Mouse (Mus musculus) hindbrain, embryonic 15.5 days (tissue): ENCODE results near the gene Olfr427. TPM values are rescaled to one million over a fixed set of nuclear protein-coding genes. Genes with fewer than 3 reads are reported as not detected.
"Not testable (repeated sequence)": the region's sequence is repeated elsewhere in the genome, so short reads cannot be mapped to it uniquely, and the experiment has no call there.

ENCODE experiments used
- ATAC-seq: fragments of 200-750 bp; cut with Nextera tagmentation; 2 replicates; pipeline ENCODE4 v1.8.0; 2017; ENCODE audit warnings: low read depth, moderate number of reproducible peaks, moderate TSS enrichment; ENCODE audit not compliant: low FRiP score
- H3K27ac ChIP-seq: fragments of 300-500 bp; sonication (generic); replicated peaks from 2 replicates; pipeline ENCODE4 v1.5.1; 2015; ENCODE audit warnings: mild to moderate bottlenecking, inconsistent platforms
- H3K27me3 ChIP-seq: fragments of 300-500 bp; sonication (generic); 2 replicates; pipeline ENCODE4 v1.6.1; 2015; ENCODE audit warnings: control low read depth, inconsistent platforms
- H3K36me3 ChIP-seq: fragments of 300-500 bp; sonication (generic); 2 replicates; pipeline ENCODE4 v1.6.1; 2015; ENCODE audit warnings: control low read depth, inconsistent platforms
- H3K4me1 ChIP-seq: fragments of 300-500 bp; sonication (generic); replicated peaks from 2 replicates; pipeline ENCODE4 v1.6.1; 2015; ENCODE audit warnings: control low read depth, inconsistent platforms
- H3K4me2 ChIP-seq: fragments of 300-500 bp; sonication (generic); 2 replicates; pipeline ENCODE4 v1.6.1; 2015; ENCODE audit warnings: moderate library complexity, mild to moderate bottlenecking, inconsistent platforms
- H3K4me3 ChIP-seq: fragments of 300-500 bp; sonication (generic); 2 replicates; pipeline ENCODE4 v1.5.1; 2015; ENCODE audit warnings: mild to moderate bottlenecking, inconsistent platforms
- H3K9ac ChIP-seq: fragments of 300-500 bp; sonication (generic); 2 replicates; pipeline ENCODE4 v1.6.1; 2015; ENCODE audit warnings: inconsistent platforms
- H3K9me3 ChIP-seq: fragments of 300-500 bp; sonication (generic); 2 replicates; pipeline ENCODE4 v1.6.1; 2016; ENCODE audit warnings: control low read depth, inconsistent platforms
- WGBS: fragments of 180-500 bp; shearing (Covaris S2); methylation state at CpG from one replicate; pipeline ENCODE4 v1.1.7; 2015; 5-methylcytosine and 5-hydroxymethylcytosine counted together
- polyA plus RNA-seq: library from polyadenylated mRNA; unstranded; fragments of >200 nt; fragmentation: Nextera tagmentation; extraction: Ambion mirVana; gene quantifications from 2 replicates; pipeline ENCODE4 v1.2.1, GENCODE M21; 2015

Gene Olfr427
- polyA plus RNA-seq: not detected in 2 replicates

GRCm38 (mm10) chr1:174096591-174096990 is at the start of gene Olfr427:
Olfr427 (plus strand) TSS chr1:174096891.
- no peaks in the 10 kb centered on the region for H3K9me3 ChIP-seq
- no peak within 1 kb of the TSS for H3K4me3 ChIP-seq
- H3K4me1 ChIP-seq: no peaks in the 10 kb centered on the region
- no peaks in the 10 kb centered on the region for H3K27me3 ChIP-seq
- ATAC-seq: no peak
- no peak within 1 kb of the TSS for H3K27ac ChIP-seq
- H3K36me3 ChIP-seq: no peaks in the 10 kb centered on the region
- WGBS: 89% methylated on average over 1 of the region's 1 CpGs
- H3K4me2 ChIP-seq: no peak within 1 kb of the TSS
- no peak within 1 kb of the TSS for H3K9ac ChIP-seq

- H3K27me3 ChIP-seq, H3K4me1 ChIP-seq, H3K4me2 ChIP-seq, H3K27ac ChIP-seq, H3K36me3 ChIP-seq, H3K9me3 ChIP-seq, H3K4me3 ChIP-seq, H3K9ac ChIP-seq, ATAC-seq: not testable (repeated sequence)
- WGBS: 83% methylated on average over 6 of the region's 6 CpGs
These were observed 48.5 kb upstream of the Olfr427 start for GRCm38 (mm10) chr1:174048227-174048626.

DNA sequence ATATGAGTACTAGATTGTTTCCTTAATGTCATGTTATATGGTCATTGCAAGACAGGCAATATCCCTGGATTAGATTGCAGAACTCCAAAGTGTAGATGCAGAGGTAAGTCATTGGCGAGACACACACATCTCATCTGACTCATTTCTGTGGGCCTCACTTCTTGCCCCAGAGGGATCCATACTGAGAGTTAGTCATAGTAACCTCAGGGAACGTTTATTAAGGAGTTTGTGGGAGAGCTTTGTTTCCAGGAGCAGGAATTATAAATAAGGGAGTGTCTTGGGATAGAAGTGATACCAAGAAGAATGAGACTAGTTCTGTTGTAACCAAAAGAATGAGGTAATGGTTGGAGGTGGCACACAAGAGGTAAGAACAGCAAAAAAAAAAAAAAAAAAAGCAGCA is 47.8 kb upstream of the Olfr427 start, which contains the start of gene Olfr432:
Olfr432 (plus strand) TSS at position 313 of the 400 bp plus-strand sequence.
- H3K27me3 ChIP-seq: no peaks in the 10 kb centered on the region

GRCm38 (mm10) chr1:174049357-174049756 is 47.3 kb upstream of the Olfr427 start:
- not testable (repeated sequence) for H3K4me1 ChIP-seq, H3K27ac ChIP-seq, H3K9me3 ChIP-seq, H3K9ac ChIP-seq, H3K36me3 ChIP-seq, ATAC-seq, H3K27me3 ChIP-seq, H3K4me2 ChIP-seq, H3K4me3 ChIP-seq
- 86% methylated on average over 4 of the region's 4 CpGs for WGBS

More for the DNA sequence above, 47.8 kb upstream of the Olfr427 start, which contains the start of gene Olfr432:
- H3K9me3 ChIP-seq: no peaks in the 10 kb centered on the region
- H3K4me2 ChIP-seq: no peak within 1 kb of the TSS
- ATAC-seq: no peak
- 75% methylated on average over 2 of the region's 2 CpGs for WGBS
- H3K27ac ChIP-seq: no peak within 1 kb of the TSS
- H3K4me3 ChIP-seq: no peak within 1 kb of the TSS
- no peaks in the 10 kb centered on the region for H3K4me1 ChIP-seq
- no peaks in the 10 kb centered on the region for H3K36me3 ChIP-seq
- H3K9ac ChIP-seq: no peak within 1 kb of the TSS

- Histone ChIP-seq H3K36me3 (no peaks in the 10 kb centered on the region), H3K4me1 (no peaks in the 10 kb centered on the region), H3K4me2 (no peak overlapping the region), H3K9ac (no peak overlapping the region), H3K4me3 (no peak overlapping the region), H3K27ac (no peak overlapping the region), H3K9me3 (no peaks in the 10 kb centered on the region), H3K27me3 (no peaks in the 10 kb centered on the region)
- ATAC-seq: no peak
- 89% methylated on average over 4 of the region's 4 CpGs for WGBS
These were observed 46.2 kb upstream of the Olfr427 start for GRCm38 (mm10) chr1:174050532-174050931.

- no peaks in the 10 kb centered on the region for H3K27me3 ChIP-seq
- H3K9me3 ChIP-seq: no peaks in the 10 kb centered on the region
- H3K27ac ChIP-seq: no peak overlapping the region
- H3K4me2 ChIP-seq: no peak overlapping the region
- H3K36me3 ChIP-seq: no peaks in the 10 kb centered on the region
- H3K4me3 ChIP-seq: no peak overlapping the region
- no peaks in the 10 kb centered on the region for H3K4me1 ChIP-seq
- H3K9ac ChIP-seq: no peak overlapping the region
- WGBS: 91% methylated on average over 4 of the region's 4 CpGs
- ATAC-seq: no peak
These were observed 45.2 kb upstream of the Olfr427 start for GRCm38 (mm10) chr1:174051515-174051914.

- Histone ChIP-seq H3K27ac (no peak overlapping the region), H3K4me1 (no peaks in the 10 kb centered on the region), H3K9me3 (no peaks in the 10 kb centered on the region), H3K27me3 (no peaks in the 10 kb centered on the region), H3K9ac (no peak overlapping the region), H3K4me3 (no peak overlapping the region), H3K36me3 (no peaks in the 10 kb centered on the region), H3K4me2 (no peak overlapping the region)
- WGBS: 88% methylated on average over 5 of the region's 5 CpGs
- ATAC-seq: no peak
These were observed 44.7 kb upstream of the Olfr427 start for GRCm38 (mm10) chr1:174051931-174052536.

GRCm38 (mm10) chr1:174052981-174053380 is 43.7 kb upstream of the Olfr427 start:
- no peaks in the 10 kb centered on the region for H3K36me3 ChIP-seq
- H3K27ac ChIP-seq: no peak overlapping the region
- H3K4me3 ChIP-seq: no peak overlapping the region
- H3K27me3 ChIP-seq: no peaks in the 10 kb centered on the region
- H3K9ac ChIP-seq: no peak overlapping the region
- WGBS: 89% methylated on average over 3 of the region's 3 CpGs
- no peak for ATAC-seq
- H3K9me3 ChIP-seq: no peaks in the 10 kb centered on the region
- no peaks in the 10 kb centered on the region for H3K4me1 ChIP-seq
- no peak overlapping the region for H3K4me2 ChIP-seq

DNA sequence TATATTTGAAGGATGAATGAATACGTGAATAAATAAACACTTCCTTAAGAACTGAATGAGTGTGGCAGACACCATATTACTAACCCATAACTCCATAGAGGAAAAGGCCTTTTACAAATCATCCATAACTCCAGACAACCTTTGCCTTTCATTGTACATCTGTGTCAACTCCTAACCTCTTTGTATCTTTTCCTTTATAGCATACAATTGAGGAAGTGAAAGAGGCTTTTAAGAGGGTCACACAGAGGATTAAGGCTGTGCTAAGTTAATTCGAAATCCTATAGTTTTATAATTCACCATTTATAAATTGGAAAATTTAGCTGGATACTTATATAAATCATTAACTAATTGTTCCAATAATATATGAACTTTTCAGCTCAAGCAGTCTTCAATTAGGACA is 41.4 kb upstream of the Olfr427 start:
- no peaks in the 10 kb centered on the region for H3K9me3 ChIP-seq
- H3K27me3 ChIP-seq: no peaks in the 10 kb centered on the region
- no peak overlapping the region for H3K9ac ChIP-seq
- WGBS: 84% methylated on average over 2 of the region's 2 CpGs
- no peaks in the 10 kb centered on the region for H3K4me1 ChIP-seq
- H3K36me3 ChIP-seq: no peaks in the 10 kb centered on the region
- no peak for ATAC-seq
- H3K27ac ChIP-seq: no peak overlapping the region
- no peak overlapping the region for H3K4me2 ChIP-seq
- no peak overlapping the region for H3K4me3 ChIP-seq

- Histone ChIP-seq H3K9ac (no peak within 1 kb of the TSS), H3K27ac (no peak within 1 kb of the TSS), H3K9me3 (no peaks in the 10 kb centered on the region), H3K4me2 (no peak within 1 kb of the TSS), H3K4me1 (no peaks in the 10 kb centered on the region), H3K36me3 (no peaks in the 10 kb centered on the region), H3K4me3 (no peak within 1 kb of the TSS), H3K27me3 (no peaks in the 10 kb centered on the region)
- ATAC-seq: no peak
- WGBS: 85% methylated on average over 3 of the region's 3 CpGs
These were observed 30.4 kb upstream of the Olfr427 start, which contains the start of gene Olfr430 for GRCm38 (mm10) chr1:174066305-174066704. Olfr430 (plus strand) TSS chr1:174066605.

GRCm38 (mm10) chr1:174084031-174084430 is 12.7 kb upstream of the Olfr427 start, which contains the start of gene Olfr429:
Olfr429 (plus strand) TSS chr1:174084331.
- Histone ChIP-seq H3K4me3 (no peak within 1 kb of the TSS), H3K4me2 (no peak within 1 kb of the TSS), H3K4me1 (no peaks in the 10 kb centered on the region), H3K9me3 (no peaks in the 10 kb centered on the region), H3K27me3 (no peaks in the 10 kb centered on the region), H3K27ac (no peak within 1 kb of the TSS), H3K9ac (no peak within 1 kb of the TSS), H3K36me3 (no peaks in the 10 kb centered on the region)
- 97% methylated on average over 2 of the region's 2 CpGs for WGBS
- no peak for ATAC-seq

- Histone ChIP-seq H3K27ac (no peak overlapping the region), H3K27me3 (no peaks in the 10 kb centered on the region), H3K4me1 (no peaks in the 10 kb centered on the region), H3K9ac (no peak overlapping the region), H3K4me3 (no peak overlapping the region), H3K9me3 (no peaks in the 10 kb centered on the region), H3K36me3 (no peaks in the 10 kb centered on the region), H3K4me2 (no peak overlapping the region)
- no peak for ATAC-seq
- WGBS: 74% methylated on average over 2 of the region's 2 CpGs
These were observed 7.0 kb downstream of the Olfr427 start for GRCm38 (mm10) chr1:174103735-174104134.

GRCm38 (mm10) chr1:174121062-174121461 is 24.4 kb downstream of the Olfr427 start, which contains the start of gene Olfr231:
Olfr231 (minus strand) TSS chr1:174121162.
- Histone ChIP-seq H3K9me3 (no peaks in the 10 kb centered on the region), H3K4me2 (no peak within 1 kb of the TSS), H3K4me1 (no peaks in the 10 kb centered on the region), H3K9ac (no peak within 1 kb of the TSS), H3K36me3 (no peaks in the 10 kb centered on the region), H3K4me3 (no peak within 1 kb of the TSS), H3K27me3 (no peaks in the 10 kb centered on the region), H3K27ac (no peak within 1 kb of the TSS)
- WGBS: 52% methylated on average over 2 of the region's 2 CpGs
- no peak for ATAC-seq
